24 mouse cellular contexts compared by ENCODE assay signal in genomic region chr5:34001401-34001800, GRCm38 (mm10). TPM values are rescaled to one million over a fixed set of nuclear protein-coding genes. Genes with fewer than 3 reads are reported as not detected.
"Had no signal": no experiment of that assay in that cellular context is flagged by ENCODE, and none has a peak within 500 bp of the region (broad histone marks: within the 10 kb centered on the region; RNA-seq: fewer than 3 reads in every experiment).

No protein-coding gene starts in this region.

- H3K27ac ChIP-seq: kidney, embryonic 15.5 days; left cerebral cortex, adult 2 months; limb, embryonic 12.5 days; liver, embryonic 12.5 days; liver, embryonic 15.5 days; lung, embryonic 15.5 days; midbrain, embryonic 10.5 days; midbrain, embryonic 13.5 days; neural tube, embryonic 13.5 days had no signal

- DNase-seq: kidney, postnatal 10 days; kidney, postnatal 36 days; layer of hippocampus, postnatal 36 days; liver; lung, adult 18-20 months; lung, postnatal 10 days; lung, postnatal 36 days; thymus, adult 2 months; thymus, postnatal 14 days; thymus, postnatal 4 days had no signal

- H3K27me3 ChIP-seq: midbrain, embryonic 13.5 days had no signal

- H3K9me3 ChIP-seq: kidney, embryonic 15.5 days; limb, embryonic 12.5 days; liver, embryonic 12.5 days; liver, embryonic 15.5 days; lung, embryonic 15.5 days; megakaryocyte, embryonic 14.5 days; midbrain, embryonic 10.5 days; midbrain, embryonic 13.5 days; neural tube, embryonic 13.5 days had no signal

- H3K4me2 ChIP-seq: kidney, embryonic 15.5 days; limb, embryonic 12.5 days; liver, embryonic 12.5 days; liver, embryonic 15.5 days; lung, embryonic 15.5 days; midbrain, embryonic 13.5 days; neural tube, embryonic 13.5 days had no signal

- ATAC-seq: liver, embryonic 12.5 days; midbrain, embryonic 13.5 days; midbrain, embryonic 16.5 days had no signal

- H3K9ac ChIP-seq: kidney, embryonic 15.5 days; limb, embryonic 12.5 days; liver, embryonic 12.5 days; liver, embryonic 15.5 days; lung, embryonic 15.5 days; midbrain, embryonic 13.5 days; neural tube, embryonic 13.5 days had no signal

- H3K4me3 ChIP-seq: kidney, embryonic 15.5 days; left cerebral cortex, adult 2 months; limb, embryonic 12.5 days; liver, embryonic 12.5 days; liver, embryonic 15.5 days; lung, embryonic 15.5 days; midbrain, embryonic 10.5 days; midbrain, embryonic 13.5 days; myocyte; neural tube, embryonic 13.5 days had no signal

- H3K36me3 ChIP-seq: kidney, embryonic 15.5 days; limb, embryonic 12.5 days; liver, embryonic 12.5 days; liver, embryonic 15.5 days; lung, embryonic 15.5 days had no signal

RNA-seq across cellular contexts. Expression of gene Gm1673, which starts 18.2 kb away (rescaled TPM):
- total RNA-seq: monocyte, adult 5-6 weeks; neutrophil, adult 5-6 weeks had no signal
